In genomic region chr14:20786611-20787015, GRCm38 (mm10) we compare ENCODE assay signal across 10 mouse cellular contexts. TPM values are rescaled to one million over a fixed set of nuclear protein-coding genes. Genes with fewer than 3 reads are reported as not detected.
A peak's percentile ranks its signal among the peaks of the same experiment; 100 is the strongest.
DNase-seq lines count a peak whose midpoint lies in the region; ATAC-seq lines count a peak whose summit lies in the region.
"Had no signal": no experiment of that assay in that cellular context is flagged by ENCODE, and none has a peak within 500 bp of the region (broad histone marks: within the 10 kb centered on the region; RNA-seq: fewer than 3 reads in every experiment).

No protein-coding gene starts in this region.

- ATAC-seq in heart, embryonic 16.5 days (replicated peaks; ENCODE audit: extremely low read depth, insufficient read depth, low FRiP score) = peak; percentile 24; the same call in 1 of the 2 replicates
- no peak for ATAC-seq in stomach, embryonic 15.5 days (ENCODE audit: insufficient read depth, low FRiP score, low read depth)
- ATAC-seq in midbrain, embryonic 14.5 days (ENCODE audit: low FRiP score, low TSS enrichment) = no peak

- 0 out of 2 replicates have a peak overlapping the region, but pooled peaks have one; percentile 12 for H3K4me3 ChIP-seq in heart, embryonic 16.5 days (ENCODE audit: low read length)
- no peak overlapping the region for H3K4me3 ChIP-seq in stomach, embryonic 15.5 days (replicated peaks)
- H3K4me3 ChIP-seq in midbrain, embryonic 14.5 days (replicated peaks; ENCODE audit: low read depth, low read length) = no peak overlapping the region

- H3K4me2 ChIP-seq in heart, embryonic 16.5 days (ENCODE audit: low read depth, low read length) = peak overlapping the region; percentile 56
- H3K4me2 ChIP-seq in stomach, embryonic 15.5 days = no peak overlapping the region
- no peak overlapping the region for H3K4me2 ChIP-seq in midbrain, embryonic 14.5 days (ENCODE audit: low read length)

- H3K9me3 ChIP-seq in heart, embryonic 16.5 days (replicated peaks; ENCODE audit: control insufficient read depth, low read length) = no peaks in the 10 kb centered on the region
- H3K9me3 ChIP-seq in stomach, embryonic 15.5 days = no peaks in the 10 kb centered on the region
- no peaks in the 10 kb centered on the region for H3K9me3 ChIP-seq in midbrain, embryonic 14.5 days (ENCODE audit: control insufficient read depth, low read length)

- H3K27ac ChIP-seq in heart, embryonic 16.5 days (ENCODE audit: low read length) = peak overlapping the region; percentile 82
- H3K27ac ChIP-seq in stomach, embryonic 15.5 days = 0 out of 2 replicates have a peak overlapping the region, but pooled peaks have one; percentile 22
- no peak overlapping the region for H3K27ac ChIP-seq in midbrain, embryonic 14.5 days (replicated peaks; ENCODE audit: low read depth, low read length)

- H3K27me3 ChIP-seq in heart, embryonic 16.5 days (ENCODE audit: control insufficient read depth, insufficient read depth, low read length) = no peaks in the 10 kb centered on the region
- no peaks in the 10 kb centered on the region for H3K27me3 ChIP-seq in stomach, embryonic 15.5 days (replicated peaks)
- no peaks in the 10 kb centered on the region for H3K27me3 ChIP-seq in midbrain, embryonic 14.5 days (ENCODE audit: control insufficient read depth, insufficient read depth, low read length)
- H3K27me3 ChIP-seq: CH12.LX had no signal

- peak overlapping the region; percentile 57 for H3K9ac ChIP-seq in heart, embryonic 16.5 days (ENCODE audit: low read length)
- no peak overlapping the region for H3K9ac ChIP-seq in stomach, embryonic 15.5 days
- H3K9ac ChIP-seq in midbrain, embryonic 14.5 days (replicated peaks; ENCODE audit: low read length) = no peak overlapping the region

- peak; percentile 46 to 65 for DNase-seq in heart, adult 18-20 months
- no peak for DNase-seq in heart, postnatal 25 days (ENCODE audit: low spot score)
- peak; percentile 53 for DNase-seq in right cerebral cortex, adult 18-20 months
- no peak for DNase-seq in right cerebral cortex, postnatal 36 days (ENCODE audit: low spot score in 2 of 2)
- no peak for DNase-seq in neural tube, embryonic 10.5 days (ENCODE audit: extremely low spot score, low spot score)
- DNase-seq in midbrain, embryonic 14.5 days = no peak
- DNase-seq: cerebellum, adult 9-11 months had no signal

- intact Hi-C loops in heart, postnatal 25 days (cut with DNase I) = loop anchor here (1.0 kb wide), 1 partner anchor 12 kb away; no protein-coding TSS in a partner anchor

- H3K4me1 ChIP-seq in heart, embryonic 16.5 days (ENCODE audit: control insufficient read depth, insufficient read depth, low read length) = peaks cover 51% of the 10 kb centered on the region
- H3K4me1 ChIP-seq in stomach, embryonic 15.5 days = peaks cover 16% of the 10 kb centered on the region
- H3K4me1 ChIP-seq in midbrain, embryonic 14.5 days (ENCODE audit: control insufficient read depth, insufficient read depth, low read length) = peaks cover 4% of the 10 kb centered on the region; the same call in 1 of the 2 replicates

- peaks cover 41% of the 10 kb centered on the region for H3K36me3 ChIP-seq in heart, embryonic 16.5 days (ENCODE audit: control insufficient read depth, insufficient read depth)
- peaks cover 21% of the 10 kb centered on the region for H3K36me3 ChIP-seq in stomach, embryonic 15.5 days
- peaks cover 72% of the 10 kb centered on the region for H3K36me3 ChIP-seq in midbrain, embryonic 14.5 days (ENCODE audit: control insufficient read depth, insufficient read depth, low read length)

- 46% methylated on average over 4 of the region's 4 CpGs for WGBS in heart, embryonic 16.5 days
- WGBS in stomach, embryonic 15.5 days = 60% methylated on average over 4 of the region's 4 CpGs
- WGBS in midbrain, embryonic 14.5 days = 88% methylated on average over 4 of the region's 4 CpGs

RNA-seq across cellular contexts. Expression of gene Camk2g, which starts 7.3 kb away (rescaled TPM):
- total RNA-seq in heart, adult 18-20 months (2021) = 10 to 100 TPM; 43.8 to 47.7 TPM
- 10 to 100 TPM; 50.4 to 59.5 TPM for total RNA-seq in heart, postnatal 25 days (2021)
- polyA plus RNA-seq in heart, embryonic 16.5 days (2015; fragmentation: Nextera tagmentation; extraction: Ambion mirVana) = 81.5 and 103 TPM in 2 replicates
- 40.4 and 49.1 TPM in 2 replicates for polyA plus RNA-seq in stomach, embryonic 15.5 days (2015; fragmentation: Nextera tagmentation; extraction: Ambion mirVana)
- polyA plus RNA-seq in midbrain, embryonic 14.5 days (2014; fragmentation: Nextera tagmentation; extraction: Ambion mirVana) = 122 and 129 TPM in 2 replicates

RNA-seq across cellular contexts. Expression of gene Plau, which starts 49.8 kb away (rescaled TPM):
- 1 to 10 TPM; 3.8 to 4.0 TPM for total RNA-seq in heart, adult 18-20 months (2021)
- 1 to 10 TPM; 4.5 to 4.6 TPM for total RNA-seq in heart, postnatal 25 days (2021)
- 1.2 and 1.9 TPM in 2 replicates for polyA plus RNA-seq in heart, embryonic 16.5 days (2015; fragmentation: Nextera tagmentation; extraction: Ambion mirVana)
- polyA plus RNA-seq in stomach, embryonic 15.5 days (2015; fragmentation: Nextera tagmentation; extraction: Ambion mirVana) = 1.3 and 1.9 TPM in 2 replicates
- polyA plus RNA-seq in midbrain, embryonic 14.5 days (2014; fragmentation: Nextera tagmentation; extraction: Ambion mirVana) = 0.15 and 0.62 TPM in 2 replicates

RNA-seq across cellular contexts. Expression of gene Ndst2, which starts 52.3 kb away (rescaled TPM):
- 1 to 10 TPM; 6.4 to 8.3 TPM for total RNA-seq in heart, adult 18-20 months (2021)
- total RNA-seq in heart, postnatal 25 days (2021) = 10 to 100 TPM; 10.0 to 12.6 TPM
- polyA plus RNA-seq in heart, embryonic 16.5 days (2015; fragmentation: Nextera tagmentation; extraction: Ambion mirVana) = 16.2 and 17.2 TPM in 2 replicates
- polyA plus RNA-seq in stomach, embryonic 15.5 days (2015; fragmentation: Nextera tagmentation; extraction: Ambion mirVana) = 22.3 and 25.5 TPM in 2 replicates
- 14.5 and 20.5 TPM in 2 replicates for polyA plus RNA-seq in midbrain, embryonic 14.5 days (2014; fragmentation: Nextera tagmentation; extraction: Ambion mirVana)

Comparison
In these comparisons a context has a peak if more than half of its experiments do, and no peak if none do; other contexts are left out.
1. DNase-seq: peak in heart, adult 18-20 months (2 of 2) and right cerebral cortex, adult 18-20 months (single experiment); none in heart, postnatal 25 days (single experiment), right cerebral cortex, postnatal 36 days (0 of 2), neural tube, embryonic 10.5 days (single experiment) and midbrain, embryonic 14.5 days (single experiment).